Mouse (Mus musculus) cortical plate, adult 2 months (tissue): ENCODE measurements around the gene Hsd11b1.

ENCODE experiments used
- CTCF ChIP-seq: fragments of 200-500 bp; IDR thresholded peaks from 2 replicates; pipeline ENCODE4 v1.5.1; 2011; ENCODE audit warnings: mild to moderate bottlenecking, control low read depth, low read length; ENCODE audit not compliant: insufficient read depth; ENCODE audit errors: extremely low read depth
- POLR2A ChIP-seq: fragments of 200-500 bp; IDR thresholded peaks from 2 replicates; pipeline ENCODE4 v1.6.1; 2011; ENCODE audit warnings: mild to moderate bottlenecking, low read length, control low read depth; ENCODE audit not compliant: insufficient read depth; ENCODE audit errors: extremely low read depth

DNA sequence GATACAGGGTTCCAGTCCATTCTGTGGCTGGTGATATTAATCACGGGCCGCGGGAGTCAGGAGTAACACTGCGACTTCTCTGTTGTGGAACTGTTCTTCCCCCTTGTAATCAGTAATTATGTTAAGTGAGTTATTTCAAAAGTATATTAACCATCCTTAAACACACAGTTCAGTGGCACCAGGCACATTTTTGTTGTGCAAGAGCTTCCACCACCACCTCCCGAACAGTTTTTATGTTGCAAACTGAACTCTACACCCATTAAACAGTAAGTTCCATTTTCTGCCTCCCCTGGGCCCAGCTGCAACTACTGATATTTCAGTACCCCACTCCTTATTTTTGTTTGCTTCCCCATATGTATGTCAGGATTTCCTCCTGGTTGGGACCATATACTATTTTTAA is 34.3 kb downstream of the Hsd11b1 start:
- TF ChIP-seq CTCF = no peak
- TF ChIP-seq POLR2A = no peak
